Mouse (Mus musculus) myocyte (in vitro differentiated cells): ENCODE measurements at regions not wholly inside any gene's neighbourhood (a gene's known extent, or its start where the extent isn't known, plus 50 kb on each side); places are given as distances from the start of the nearest gene placed in this dataset.

Experiments
- H3K27me3 ChIP-seq: one replicate; pipeline ENCODE4 v1.6.1; 2011; ENCODE audit not compliant: control insufficient read depth, insufficient read depth, insufficient read length
- H3K36me3 ChIP-seq: one replicate; pipeline ENCODE4 v1.6.1; 2011; ENCODE audit not compliant: control insufficient read depth, insufficient read depth
- H3K4me2 ChIP-seq: one replicate; pipeline ENCODE4 v1.6.1; 2011; ENCODE audit warnings: low read depth, control low read depth
- H3K4me3 ChIP-seq: one replicate; pipeline ENCODE4 v1.5.1; 2011; ENCODE audit warnings: mild to moderate bottlenecking, control low read depth, moderate library complexity
- H3K79me2 ChIP-seq: one replicate; pipeline ENCODE4 v1.6.1; 2011; ENCODE audit not compliant: control insufficient read depth, insufficient read depth
- H3ac ChIP-seq: one replicate; pipeline ENCODE4 v1.6.1; 2011; ENCODE audit not compliant: control insufficient read depth, insufficient read length
- CEBPB ChIP-seq: IDR thresholded peaks from 2 replicates; pipeline ENCODE4 v1.6.1; 2011; ENCODE audit warnings: mild to moderate bottlenecking, moderate library complexity; ENCODE audit not compliant: poor library complexity, insufficient read depth, severe bottlenecking
- E2F4 ChIP-seq: IDR thresholded peaks from one replicate; pipeline ENCODE4 v1.6.1; 2011; ENCODE audit warnings: mild to moderate bottlenecking, control low read depth, moderate library complexity; ENCODE audit not compliant: insufficient read depth
- MAX ChIP-seq: IDR thresholded peaks from one replicate; pipeline ENCODE4 v1.6.1; 2011; ENCODE audit warnings: low read depth, mild to moderate bottlenecking, control low read depth
- MYOD1 ChIP-seq, 3 experiments: IDR thresholded peaks; one replicate each; pipeline ENCODE4 v1.6.1; 2011; ENCODE audit warnings: control low read depth in 2 of 3, low read depth in 2 of 3, mild to moderate bottlenecking in 2 of 3, moderate library complexity in 1 of 3; ENCODE audit not compliant: insufficient read length in 2 of 3, control insufficient read depth in 1 of 3
- MYOG ChIP-seq, 3 experiments: IDR thresholded peaks; one replicate each; pipeline ENCODE4 v1.6.1; 2011; ENCODE audit warnings: control low read depth in 2 of 3, low read depth in 2 of 3, mild to moderate bottlenecking in 2 of 3; ENCODE audit not compliant: insufficient read length in 2 of 3, control insufficient read depth in 1 of 3, insufficient read depth in 1 of 3
- POLR2A ChIP-seq: IDR thresholded peaks from one replicate; pipeline ENCODE4 v1.6.1; 2011; ENCODE audit warnings: low read depth, mild to moderate bottlenecking, control low read depth, moderate library complexity; ENCODE audit not compliant: insufficient read length
- POLR2AphosphoS2 ChIP-seq: IDR thresholded peaks from one replicate; pipeline ENCODE4 v1.6.1; 2011; ENCODE audit warnings: low read depth, control low read depth; ENCODE audit not compliant: insufficient read length
- REST ChIP-seq: IDR thresholded peaks from one replicate; pipeline ENCODE4 v1.6.1; 2011; ENCODE audit warnings: mild to moderate bottlenecking, control low read depth, moderate library complexity; ENCODE audit not compliant: insufficient read depth, insufficient read length
- SRF ChIP-seq: IDR thresholded peaks from one replicate; pipeline ENCODE4 v1.6.1; 2011; ENCODE audit warnings: low read depth; ENCODE audit not compliant: control insufficient read depth, insufficient read length
- TCF12 ChIP-seq: IDR thresholded peaks from one replicate; pipeline ENCODE4 v1.6.1; 2011; ENCODE audit warnings: mild to moderate bottlenecking, control low read depth; ENCODE audit not compliant: poor library complexity, insufficient read depth, severe bottlenecking
- TCF3 ChIP-seq: IDR thresholded peaks from one replicate; pipeline ENCODE4 v1.6.1; 2011; ENCODE audit warnings: low read depth, control low read depth; ENCODE audit not compliant: insufficient read length
- USF1 ChIP-seq: IDR thresholded peaks from one replicate; pipeline ENCODE4 v1.6.1; 2011; ENCODE audit warnings: low read depth, mild to moderate bottlenecking, control low read depth, moderate library complexity

DNA sequence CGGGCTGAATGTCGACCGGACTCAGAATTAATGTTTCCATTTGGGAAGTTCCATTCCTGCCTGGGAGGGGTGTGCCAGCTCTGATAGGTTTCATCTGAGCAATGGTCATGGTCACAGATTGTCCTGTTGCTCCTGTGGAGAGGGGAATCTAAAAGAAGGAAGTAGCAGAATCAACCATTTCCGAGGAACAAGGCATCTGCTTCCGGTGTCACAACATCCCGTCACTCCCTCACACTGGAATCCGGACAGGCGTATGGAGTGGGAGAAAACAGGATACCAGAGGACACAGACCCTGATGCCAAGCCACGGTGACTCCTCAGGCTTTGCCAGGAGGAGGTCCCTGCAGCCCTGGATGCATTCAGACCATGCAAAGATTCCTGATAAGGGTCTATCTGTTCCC, 168.0 kb downstream of the Maf start:
- Histone ChIP-seq H3K4me2 (no peak overlapping the region), H3K36me3 (no peaks in the 10 kb centered on the region), H3K4me3 (no peak overlapping the region), H3ac (no peak overlapping the region), H3K79me2 (no peaks in the 10 kb centered on the region), H3K27me3 (no peaks in the 10 kb centered on the region)
- TF ChIP-seq MAX (no peak), USF1 (no peak), CEBPB (no peak), POLR2A (no peak), REST (no peak), TCF12 (no peak), TCF3 (no peak), MYOD1 (IDR thresholded peaks at IDR 0.05; ENCODE audit: control insufficient read depth in 1 of 3, insufficient read length in 2 of 3, low read depth in 2 of 3) (no peak), POLR2AphosphoS2 (no peak), E2F4 (no peak), SRF (no peak), MYOG (IDR thresholded peaks at IDR 0.05; ENCODE audit: control insufficient read depth in 1 of 3, insufficient read depth in 1 of 3, insufficient read length in 2 of 3, low read depth in 2 of 3) (no peak)

DNA sequence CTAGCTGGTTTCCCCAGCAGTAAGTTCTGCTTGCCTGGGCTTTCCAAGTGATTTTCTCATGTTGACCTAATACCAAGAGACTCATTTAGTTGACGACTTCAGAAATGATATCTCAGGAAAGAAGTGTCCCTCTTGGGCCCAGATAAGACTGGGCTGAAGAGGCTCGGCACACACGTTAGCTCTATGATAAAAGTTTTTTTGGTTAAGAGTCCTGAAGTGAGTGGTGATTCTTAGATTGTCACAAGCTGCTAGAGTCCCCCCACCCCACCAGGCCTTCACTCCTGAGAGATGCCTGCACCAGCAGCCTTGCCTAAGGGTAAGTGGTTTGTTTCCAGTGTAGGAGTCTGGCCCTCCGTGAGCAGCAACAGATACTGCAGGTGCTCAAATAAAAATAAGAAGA, 169.4 kb downstream of the Maf start:
- TF ChIP-seq MYOG (IDR thresholded peaks at IDR 0.05; ENCODE audit: control insufficient read depth in 1 of 3, insufficient read depth in 1 of 3, insufficient read length in 2 of 3, low read depth in 2 of 3): no peak
- TF ChIP-seq MYOD1 (IDR thresholded peaks at IDR 0.05; ENCODE audit: control insufficient read depth in 1 of 3, insufficient read length in 2 of 3, low read depth in 2 of 3): no peak
- no peak for TF ChIP-seq POLR2A
- no peak for TF ChIP-seq TCF3
- TF ChIP-seq USF1: no peak
- TF ChIP-seq TCF12: no peak
- TF ChIP-seq E2F4: no peak
- no peak for TF ChIP-seq POLR2AphosphoS2
- no peak for TF ChIP-seq CEBPB
- Histone ChIP-seq H3K4me2 (no peak overlapping the region), H3K79me2 (no peaks in the 10 kb centered on the region)

GRCm38 (mm10) chr8:115537761-115538160, 169.8 kb downstream of the Maf start:
- Histone ChIP-seq H3K4me2 (no peak overlapping the region), H3K79me2 (no peaks in the 10 kb centered on the region), H3K36me3 (no peaks in the 10 kb centered on the region), H3K4me3 (no peak overlapping the region), H3ac (no peak overlapping the region), H3K27me3 (no peaks in the 10 kb centered on the region)
- TF ChIP-seq TCF3: no peak
- no peak for TF ChIP-seq TCF12
- no peak for TF ChIP-seq MYOD1 (IDR thresholded peaks at IDR 0.05; ENCODE audit: control insufficient read depth in 1 of 3, insufficient read length in 2 of 3, low read depth in 2 of 3)
- TF ChIP-seq USF1: no peak
- TF ChIP-seq E2F4: no peak

More for the DNA sequence above, 169.4 kb downstream of the Maf start:
- Histone ChIP-seq H3ac (no peak overlapping the region), H3K4me3 (no peak overlapping the region), H3K36me3 (no peaks in the 10 kb centered on the region), H3K27me3 (no peaks in the 10 kb centered on the region)

DNA sequence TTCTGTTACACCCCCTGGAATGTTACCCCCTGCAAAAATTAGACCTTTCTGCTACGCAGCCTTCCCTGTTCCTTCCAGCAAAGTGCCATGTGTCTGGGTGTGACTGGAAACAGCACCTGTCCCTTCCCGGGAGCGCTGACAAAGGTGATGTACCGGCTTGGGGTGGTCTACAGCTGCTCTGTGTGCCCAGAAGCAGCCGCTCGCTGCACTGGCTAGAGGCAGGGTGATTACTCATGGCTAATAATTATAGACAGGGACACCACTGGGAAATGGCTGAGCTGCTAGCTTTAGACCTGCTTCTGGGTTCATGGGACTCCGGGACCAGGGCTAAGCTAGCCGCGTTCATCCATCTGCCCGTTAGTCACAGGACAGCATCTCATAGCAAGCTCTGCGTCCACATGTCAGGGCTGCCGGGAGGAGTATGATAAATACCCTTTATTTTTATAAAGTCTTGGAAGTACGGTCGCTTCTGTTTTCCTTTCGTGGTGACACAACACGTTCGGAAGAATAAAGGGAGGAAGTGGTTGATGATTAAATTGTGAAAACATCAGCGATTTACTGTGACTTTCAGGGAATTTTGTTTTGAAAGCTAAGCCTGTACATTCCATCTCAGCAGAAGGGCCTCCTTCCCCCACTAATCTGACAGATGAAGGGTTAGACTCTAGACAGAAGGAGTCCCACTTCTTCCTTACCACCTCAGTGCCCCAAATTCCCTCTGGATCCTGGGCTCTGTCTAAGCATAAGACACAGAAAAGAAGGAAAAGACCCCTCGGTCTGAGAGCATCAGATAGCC, 170.8 kb downstream of the Maf start:
- peak overlapping the region; percentile 76 for H3K4me2 ChIP-seq
- H3K79me2 ChIP-seq: no peaks in the 10 kb centered on the region
- H3K36me3 ChIP-seq: no peaks in the 10 kb centered on the region
- H3K4me3 ChIP-seq: no peak overlapping the region
- TF ChIP-seq MYOG (IDR thresholded peaks at IDR 0.05; ENCODE audit: control insufficient read depth in 1 of 3, insufficient read depth in 1 of 3, insufficient read length in 2 of 3, low read depth in 2 of 3) (peak; percentile 45 to 80 (median 54)), MAX (no peak), CEBPB (no peak), MYOD1 (IDR thresholded peaks at IDR 0.05; ENCODE audit: control insufficient read depth in 1 of 3, insufficient read length in 2 of 3, low read depth in 2 of 3) (peak; percentile 52 to 83 (median 75)), REST (no peak)
- H3K27me3 ChIP-seq: no peaks in the 10 kb centered on the region
- H3ac ChIP-seq: no peak overlapping the region

- Histone ChIP-seq H3K4me3 (no peak overlapping the region), H3ac (no peak overlapping the region), H3K79me2 (no peaks in the 10 kb centered on the region), H3K27me3 (no peaks in the 10 kb centered on the region), H3K36me3 (no peaks in the 10 kb centered on the region), H3K4me2 (peak overlapping the region; percentile 76)
- no peak for TF ChIP-seq E2F4
- no peak for TF ChIP-seq TCF12
- TF ChIP-seq MAX: no peak
- no peak for TF ChIP-seq POLR2AphosphoS2
- no peak for TF ChIP-seq TCF3
- no peak for TF ChIP-seq REST
- no peak for TF ChIP-seq SRF
- no peak for TF ChIP-seq CEBPB
- TF ChIP-seq MYOD1 (IDR thresholded peaks at IDR 0.05; ENCODE audit: control insufficient read depth in 1 of 3, insufficient read length in 2 of 3, low read depth in 2 of 3): no peak
- TF ChIP-seq MYOG (IDR thresholded peaks at IDR 0.05; ENCODE audit: control insufficient read depth in 1 of 3, insufficient read depth in 1 of 3, insufficient read length in 2 of 3, low read depth in 2 of 3): no peak
- no peak for TF ChIP-seq POLR2A
- no peak for TF ChIP-seq USF1
Observed at GRCm38 (mm10) chr8:115536001-115536400, 171.6 kb downstream of the Maf start.
